17 mouse cellular contexts compared by ENCODE assay signal in the genomic region with DNA sequence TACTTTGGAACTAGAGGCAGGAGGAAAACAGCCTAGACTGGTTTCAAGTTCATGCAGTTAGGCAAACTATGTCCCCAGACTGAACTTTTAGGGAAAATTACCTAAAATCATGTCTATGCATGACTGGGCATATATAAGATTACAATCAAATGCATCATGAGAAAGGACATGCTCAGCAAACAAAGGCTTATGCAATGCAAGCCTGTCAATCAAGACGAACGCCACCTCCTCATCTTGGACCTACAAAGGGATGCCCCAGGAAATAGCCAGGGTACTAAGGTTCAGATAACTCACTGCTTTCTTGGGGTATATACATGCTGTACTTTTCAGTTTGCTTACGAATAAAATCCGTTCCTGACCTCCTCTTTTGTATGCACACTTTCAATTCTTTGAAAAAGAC.
"Had no signal": no experiment of that assay in that cellular context is flagged by ENCODE, and none has a peak within 500 bp of the region (broad histone marks: within the 10 kb centered on the region; RNA-seq: fewer than 3 reads in every experiment).

No protein-coding gene starts in this region.

- H3K4me3 ChIP-seq: neural tube, embryonic 12.5 days; neural tube, embryonic 13.5 days; neural tube, embryonic 15.5 days; stomach, embryonic 15.5 days had no signal

- H3K4me1 ChIP-seq: neural tube, embryonic 12.5 days; neural tube, embryonic 13.5 days; neural tube, embryonic 15.5 days; stomach, embryonic 15.5 days had no signal

- DNase-seq: retina, postnatal 1 day; right cerebral cortex, adult 18-20 months; right cerebral cortex, postnatal 14 days; right cerebral cortex, postnatal 25 days; right cerebral cortex, postnatal 4 days; spleen, adult 18-20 months; thymus, adult 18-20 months; thymus, adult 2 months; thymus, postnatal 14 days; thymus, postnatal 25 days; thymus, postnatal 36 days; thymus, postnatal 4 days had no signal

- H3K27ac ChIP-seq: neural tube, embryonic 12.5 days; neural tube, embryonic 13.5 days; neural tube, embryonic 15.5 days; stomach, embryonic 15.5 days; stomach, postnatal 0 days had no signal

- H3K4me2 ChIP-seq: neural tube, embryonic 12.5 days; neural tube, embryonic 13.5 days; neural tube, embryonic 15.5 days; stomach, embryonic 15.5 days had no signal

- H3K9me3 ChIP-seq: neural tube, embryonic 12.5 days; neural tube, embryonic 13.5 days; neural tube, embryonic 15.5 days; stomach, embryonic 15.5 days had no signal

- H3K9ac ChIP-seq: neural tube, embryonic 12.5 days; neural tube, embryonic 13.5 days; neural tube, embryonic 15.5 days; stomach, embryonic 15.5 days had no signal

- H3K27me3 ChIP-seq: neural tube, embryonic 13.5 days; neural tube, embryonic 15.5 days; stomach, embryonic 15.5 days had no signal

- H3K36me3 ChIP-seq: neural tube, embryonic 12.5 days; neural tube, embryonic 13.5 days; neural tube, embryonic 15.5 days; stomach, embryonic 15.5 days had no signal
